Mouse (Mus musculus): ENCODE data around the gene Zfhx3.

Zfhx3 gene

GRCm38 (mm10) chr8:108239531-108239930 lies 297.1 kb downstream of the Zfhx3 start:
- DNase-seq (ENCODE audit: low read depth, low spot score), result no peak

- no peak for DNase-seq (ENCODE audit: low read depth, low spot score)
Observed at GRCm38 (mm10) chr8:108241041-108241690, 298.7 kb downstream of the Zfhx3 start.

GRCm38 (mm10) chr8:108243270-108243669 lies 300.8 kb downstream of the Zfhx3 start:
- no peak for DNase-seq (ENCODE audit: low read depth, low spot score)

GRCm38 (mm10) chr8:108244636-108245494 lies 302.4 kb downstream of the Zfhx3 start:
- DNase-seq (ENCODE audit: low read depth, low spot score), result no peak

DNA sequence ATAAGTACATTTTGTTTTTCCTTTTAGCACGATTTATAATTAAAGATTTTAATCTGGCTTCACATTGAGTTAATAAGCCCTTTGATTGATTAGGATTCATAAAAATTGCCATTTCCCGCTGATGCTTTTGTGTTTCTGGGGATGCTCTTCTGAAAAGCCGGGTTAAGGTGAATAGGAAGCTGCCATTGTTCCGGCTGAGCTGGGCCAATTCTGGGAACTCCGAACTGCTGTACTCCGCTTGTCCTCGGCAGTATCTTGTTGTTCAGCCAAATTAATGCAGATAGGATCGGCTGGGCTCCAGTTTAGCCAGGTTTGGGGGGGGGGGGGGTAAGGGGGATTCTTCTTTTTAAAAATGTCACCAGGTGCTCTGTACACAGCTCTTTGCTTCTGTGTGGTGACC lies 303.1 kb downstream of the Zfhx3 start:
- no peak for DNase-seq (ENCODE audit: low read depth, low spot score)

DNA sequence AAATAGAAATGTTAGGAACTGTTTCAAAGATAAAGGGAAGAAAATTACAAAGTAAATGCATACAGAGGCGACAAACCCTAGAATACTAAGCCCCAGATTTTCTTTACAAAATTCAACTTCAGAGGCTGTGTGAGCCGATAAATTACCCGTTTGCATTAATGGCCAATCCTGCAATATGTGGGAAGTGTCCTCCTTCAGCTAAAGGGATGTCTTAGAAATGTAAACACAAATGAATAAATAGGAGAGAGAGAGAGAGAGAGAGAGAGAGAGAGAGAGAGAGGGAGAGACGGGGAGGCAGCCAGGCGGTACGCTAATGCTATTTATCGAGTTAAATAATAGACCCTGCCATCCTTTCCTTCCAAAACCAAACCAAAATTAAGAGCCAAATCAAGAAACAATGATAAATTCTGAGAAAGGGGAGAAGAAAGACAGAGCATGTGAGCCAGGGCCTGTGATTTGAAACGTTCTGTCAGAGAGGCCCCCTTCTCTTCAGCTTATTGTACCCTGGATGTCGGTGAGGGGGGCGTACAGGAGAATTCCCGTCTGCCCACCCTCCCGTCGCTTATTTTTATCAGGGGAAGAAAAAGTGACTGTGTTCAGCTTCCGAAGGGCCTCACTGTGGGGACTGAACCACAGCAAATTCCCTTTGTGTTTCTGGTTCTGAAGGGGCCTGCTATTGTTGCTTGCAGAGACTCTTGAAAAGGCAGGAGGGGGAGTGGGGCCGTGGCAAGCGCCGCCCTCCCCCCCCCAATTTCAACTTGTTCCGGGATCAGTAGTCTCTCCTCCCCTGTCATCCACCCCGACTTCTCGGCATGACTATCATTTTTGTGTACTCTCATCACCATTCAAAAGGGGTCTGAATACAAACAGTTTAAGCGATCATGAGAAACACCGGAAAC lies 303.8 kb downstream of the Zfhx3 start:
- DNase-seq (ENCODE audit: low read depth, low spot score), result no peak

DNA sequence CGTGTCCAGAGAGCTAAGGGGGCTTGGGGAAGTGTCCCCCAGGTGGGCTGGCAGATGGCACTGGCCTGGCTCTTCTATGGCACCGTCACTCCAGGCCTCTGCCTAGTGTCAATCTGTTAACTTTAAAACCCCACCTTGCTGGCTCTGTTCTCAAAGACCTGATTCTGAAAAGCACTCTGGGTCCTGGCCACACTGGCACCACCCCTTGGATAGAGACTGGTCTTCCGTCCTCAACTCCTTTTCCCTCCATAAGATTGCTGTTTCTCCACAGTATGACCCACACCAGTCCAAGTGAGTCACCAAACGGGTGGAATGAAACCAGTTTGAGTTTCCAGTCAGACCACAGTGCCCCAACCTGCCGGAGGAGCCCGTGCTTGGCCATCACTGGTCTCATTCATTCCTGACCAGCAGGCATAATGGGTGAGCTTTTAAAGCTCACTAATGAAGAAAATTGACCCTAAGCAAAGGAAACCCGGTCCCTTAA lies 304.5 kb downstream of the Zfhx3 start:
- no peak for DNase-seq (ENCODE audit: low read depth, low spot score)

GRCm38 (mm10) chr8:108264593-108265160 lies 322.2 kb downstream of the Zfhx3 start:
- no peak for DNase-seq (ENCODE audit: low read depth, low spot score)

DNA sequence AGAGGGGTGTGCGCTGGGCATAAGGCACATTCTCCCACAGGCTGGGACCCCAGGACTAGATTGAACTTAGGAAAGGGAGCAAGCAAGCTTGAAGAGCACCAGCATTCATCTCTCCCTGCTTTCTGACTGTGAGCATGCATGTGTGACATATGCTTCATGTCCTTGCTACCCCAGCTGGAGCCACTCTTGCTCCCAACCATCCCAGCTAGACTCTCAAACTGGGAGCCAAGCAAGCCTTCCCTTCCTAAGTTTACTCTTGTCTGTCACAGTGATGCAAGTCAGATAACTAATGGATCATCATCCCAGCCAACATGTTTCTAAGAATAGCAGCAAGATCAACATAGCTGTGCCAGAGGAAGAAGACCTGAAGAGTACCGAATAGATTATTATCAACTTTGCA lies 335.5 kb downstream of the Zfhx3 start:
- DNase-seq (ENCODE audit: low read depth, low spot score), result no peak

GRCm38 (mm10) chr8:108281981-108282380 lies 339.5 kb downstream of the Zfhx3 start:
- no peak for DNase-seq (ENCODE audit: low read depth, low spot score)

- no peak for DNase-seq (ENCODE audit: low read depth, low spot score)
Observed at GRCm38 (mm10) chr8:108286117-108286516, 343.7 kb downstream of the Zfhx3 start.

DNA sequence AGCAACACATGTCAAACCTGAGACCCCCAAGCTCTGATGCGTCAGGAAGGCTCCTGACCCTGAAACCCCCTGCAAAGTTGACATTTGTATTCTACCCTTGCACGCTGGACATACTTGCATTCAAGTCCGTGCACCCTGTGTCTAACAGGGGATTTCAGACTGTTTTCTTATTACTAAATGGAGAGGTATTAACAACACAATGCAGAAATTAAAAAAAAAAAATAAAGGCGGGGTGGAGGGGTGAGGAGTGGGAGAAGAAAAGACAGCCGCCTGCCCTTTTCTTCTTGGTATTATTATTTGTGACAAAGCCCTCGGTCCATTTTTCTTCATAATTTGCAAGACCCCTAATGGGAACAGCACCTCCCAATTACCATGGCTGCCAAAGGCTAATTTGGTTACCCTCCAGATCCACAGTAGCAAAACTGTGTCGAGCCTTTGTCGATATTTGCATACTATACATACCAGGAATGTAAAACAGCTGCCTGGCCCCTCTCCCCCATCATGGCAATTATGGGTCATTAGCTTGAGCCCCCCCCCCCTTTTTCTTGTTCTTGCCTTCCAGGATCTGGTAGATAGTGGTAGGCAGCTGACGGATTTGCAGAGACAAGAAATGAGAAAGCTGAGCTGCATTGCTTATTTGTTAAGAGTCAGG lies 358.6 kb downstream of the Zfhx3 start:
- DNase-seq (ENCODE audit: low read depth, low spot score), result no peak

DNA sequence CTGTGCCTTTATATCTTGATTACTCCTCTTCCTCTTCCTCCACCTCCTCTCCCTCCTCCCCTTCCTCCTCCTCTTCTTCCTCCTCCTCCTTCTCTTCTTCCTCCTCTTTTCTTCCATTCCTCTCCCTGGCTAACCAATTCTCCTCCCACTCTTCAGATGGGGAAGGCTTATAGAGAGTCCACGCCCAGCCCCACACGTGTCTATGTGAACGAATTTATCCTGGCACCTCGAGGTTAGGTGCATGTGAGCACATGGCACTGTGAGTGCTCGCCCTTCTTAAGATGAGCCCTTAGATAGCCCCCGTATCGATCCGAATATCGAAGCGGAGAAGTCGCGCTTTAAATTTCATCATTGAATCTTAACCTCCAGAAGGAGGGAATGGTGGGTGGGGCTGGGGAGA lies 359.2 kb downstream of the Zfhx3 start:
- no peak for DNase-seq (ENCODE audit: low read depth, low spot score)

DNA sequence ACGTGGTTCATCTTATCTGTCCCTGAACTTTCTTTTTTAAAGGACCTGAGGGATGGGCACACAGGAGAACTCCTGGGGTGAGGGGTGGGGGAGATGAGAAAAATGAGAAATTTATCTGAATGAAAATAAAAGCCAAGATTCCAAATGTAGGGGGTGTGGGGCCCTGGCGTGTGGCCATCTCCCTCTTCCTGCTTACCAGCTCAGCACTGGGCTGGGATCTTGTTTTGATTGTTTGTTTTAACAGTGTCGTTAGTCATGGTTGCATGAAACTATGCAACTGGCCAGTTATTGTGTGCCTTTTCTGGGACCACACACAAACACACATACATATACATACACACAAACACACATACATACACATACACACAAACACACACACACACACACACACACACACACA lies 362.9 kb downstream of the Zfhx3 start:
- DNase-seq (ENCODE audit: low read depth, low spot score), result no peak

DNA sequence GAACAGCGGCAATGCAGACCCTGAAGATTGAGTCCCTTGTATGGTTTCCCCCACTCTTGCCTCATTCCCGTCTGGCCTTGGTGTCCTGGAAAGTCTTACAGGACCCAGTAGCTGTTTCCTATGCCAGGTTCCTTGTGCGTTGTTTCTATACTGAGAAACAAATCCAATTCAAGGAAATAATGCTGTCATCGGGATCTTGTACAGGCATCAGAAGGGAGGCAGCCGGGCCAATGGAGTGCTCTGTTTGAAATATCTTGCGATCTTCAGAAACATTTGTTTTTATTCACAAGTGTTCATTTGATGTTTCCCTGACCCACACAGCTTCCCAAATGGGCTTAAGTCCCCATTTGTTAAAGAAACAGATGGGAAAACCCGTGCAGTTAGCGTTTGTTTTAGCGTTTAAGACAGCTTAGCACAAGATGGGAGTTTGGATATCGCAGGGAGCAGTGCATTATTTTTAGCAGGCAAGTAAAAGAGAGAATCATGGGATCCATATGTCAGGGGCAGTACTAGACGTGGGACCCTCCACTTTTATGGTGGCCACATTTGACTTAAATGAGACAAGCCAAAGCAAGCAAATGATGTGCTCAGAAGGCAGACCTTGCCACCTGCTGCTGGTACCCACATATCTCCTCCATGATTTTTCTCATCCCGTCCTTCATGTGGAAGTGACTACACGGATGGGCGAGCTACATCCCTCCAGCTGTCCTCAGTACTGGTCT lies 367.2 kb downstream of the Zfhx3 start:
- no peak for DNase-seq (ENCODE audit: low read depth, low spot score)

GRCm38 (mm10) chr8:108315046-108315445 lies 372.6 kb downstream of the Zfhx3 start:
- DNase-seq (ENCODE audit: low read depth, low spot score), result no peak

DNA sequence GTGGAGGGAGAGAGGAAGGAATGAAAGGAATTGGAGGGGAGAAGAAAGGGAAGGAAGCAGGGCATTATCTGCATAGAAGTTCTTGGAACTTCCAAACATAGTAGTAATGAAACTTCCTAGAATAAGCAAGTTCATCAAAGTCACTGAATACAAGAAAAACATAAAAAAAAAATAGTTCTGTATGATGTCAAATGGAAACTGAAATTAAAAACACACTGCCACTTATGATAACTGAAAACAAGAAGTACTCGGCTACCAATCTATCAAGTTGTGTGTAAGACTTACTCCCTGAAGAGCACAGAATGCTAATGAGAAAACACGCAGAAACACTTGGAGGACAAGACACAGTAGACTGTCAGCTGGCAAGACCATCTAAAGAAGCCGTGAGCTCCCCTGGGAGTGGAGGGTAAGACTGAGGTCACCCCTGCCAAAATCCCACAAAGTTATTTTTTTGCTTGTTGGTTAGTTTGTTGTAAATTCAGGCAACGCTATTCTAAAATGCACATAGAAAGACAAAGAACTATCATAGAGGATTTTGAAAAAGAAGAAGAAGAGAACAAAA lies 375.2 kb downstream of the Zfhx3 start:
- DNase-seq (ENCODE audit: low read depth, low spot score), result peak; percentile 3

- peak; percentile 39 for DNase-seq (ENCODE audit: low read depth, low spot score)
Observed at GRCm38 (mm10) chr8:108327711-108328110, 385.3 kb downstream of the Zfhx3 start.

GRCm38 (mm10) chr8:108348352-108348751 lies 405.9 kb downstream of the Zfhx3 start:
- no peak for DNase-seq (ENCODE audit: low read depth, low spot score)

DNA sequence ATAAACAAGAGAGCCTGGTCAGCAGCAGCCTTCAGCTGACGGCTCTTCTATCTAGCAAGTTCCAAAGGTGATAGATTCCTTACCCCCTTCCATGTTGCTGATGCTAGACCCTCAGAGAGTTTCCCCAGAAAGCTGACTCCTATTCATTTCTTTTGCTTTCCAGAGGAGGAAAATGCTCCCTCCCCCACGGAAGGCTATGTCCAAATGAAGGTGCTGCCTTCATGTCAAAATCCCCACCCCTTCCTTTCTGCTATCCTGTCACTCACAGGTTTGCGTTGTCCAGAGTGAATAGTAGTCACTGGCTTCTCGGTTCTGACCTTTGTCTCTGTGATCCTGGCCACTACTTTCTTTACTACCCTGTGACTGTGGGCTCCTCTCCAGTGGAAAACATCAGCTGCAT lies 406.3 kb downstream of the Zfhx3 start:
- DNase-seq (ENCODE audit: low read depth, low spot score), result no peak
